Mouse (Mus musculus) myocyte (in vitro differentiated cells): Measurements from ENCODE around the gene Lyplal1.

Source experiments
- CEBPB ChIP-seq: IDR thresholded peaks from 2 replicates; pipeline ENCODE4 v1.6.1; 2011; ENCODE audit warnings: mild to moderate bottlenecking, moderate library complexity; ENCODE audit not compliant: poor library complexity, insufficient read depth, severe bottlenecking
- E2F4 ChIP-seq: IDR thresholded peaks from one replicate; pipeline ENCODE4 v1.6.1; 2011; ENCODE audit warnings: mild to moderate bottlenecking, control low read depth, moderate library complexity; ENCODE audit not compliant: insufficient read depth
- MAX ChIP-seq: IDR thresholded peaks from one replicate; pipeline ENCODE4 v1.6.1; 2011; ENCODE audit warnings: low read depth, mild to moderate bottlenecking, control low read depth
- MYOD1 ChIP-seq, 3 experiments: IDR thresholded peaks; one replicate each; pipeline ENCODE4 v1.6.1; 2011; ENCODE audit warnings: control low read depth in 2 of 3, low read depth in 2 of 3, mild to moderate bottlenecking in 2 of 3, moderate library complexity in 1 of 3; ENCODE audit not compliant: insufficient read length in 2 of 3, control insufficient read depth in 1 of 3
- MYOG ChIP-seq, 3 experiments: IDR thresholded peaks; one replicate each; pipeline ENCODE4 v1.6.1; 2011; ENCODE audit warnings: control low read depth in 2 of 3, low read depth in 2 of 3, mild to moderate bottlenecking in 2 of 3; ENCODE audit not compliant: insufficient read length in 2 of 3, control insufficient read depth in 1 of 3, insufficient read depth in 1 of 3
- POLR2A ChIP-seq: IDR thresholded peaks from one replicate; pipeline ENCODE4 v1.6.1; 2011; ENCODE audit warnings: low read depth, mild to moderate bottlenecking, control low read depth, moderate library complexity; ENCODE audit not compliant: insufficient read length
- POLR2AphosphoS2 ChIP-seq: IDR thresholded peaks from one replicate; pipeline ENCODE4 v1.6.1; 2011; ENCODE audit warnings: low read depth, control low read depth; ENCODE audit not compliant: insufficient read length
- REST ChIP-seq: IDR thresholded peaks from one replicate; pipeline ENCODE4 v1.6.1; 2011; ENCODE audit warnings: mild to moderate bottlenecking, control low read depth, moderate library complexity; ENCODE audit not compliant: insufficient read depth, insufficient read length
- SRF ChIP-seq: IDR thresholded peaks from one replicate; pipeline ENCODE4 v1.6.1; 2011; ENCODE audit warnings: low read depth; ENCODE audit not compliant: control insufficient read depth, insufficient read length
- TCF12 ChIP-seq: IDR thresholded peaks from one replicate; pipeline ENCODE4 v1.6.1; 2011; ENCODE audit warnings: mild to moderate bottlenecking, control low read depth; ENCODE audit not compliant: poor library complexity, insufficient read depth, severe bottlenecking
- TCF3 ChIP-seq: IDR thresholded peaks from one replicate; pipeline ENCODE4 v1.6.1; 2011; ENCODE audit warnings: low read depth, control low read depth; ENCODE audit not compliant: insufficient read length
- USF1 ChIP-seq: IDR thresholded peaks from one replicate; pipeline ENCODE4 v1.6.1; 2011; ENCODE audit warnings: low read depth, mild to moderate bottlenecking, control low read depth, moderate library complexity

DNA sequence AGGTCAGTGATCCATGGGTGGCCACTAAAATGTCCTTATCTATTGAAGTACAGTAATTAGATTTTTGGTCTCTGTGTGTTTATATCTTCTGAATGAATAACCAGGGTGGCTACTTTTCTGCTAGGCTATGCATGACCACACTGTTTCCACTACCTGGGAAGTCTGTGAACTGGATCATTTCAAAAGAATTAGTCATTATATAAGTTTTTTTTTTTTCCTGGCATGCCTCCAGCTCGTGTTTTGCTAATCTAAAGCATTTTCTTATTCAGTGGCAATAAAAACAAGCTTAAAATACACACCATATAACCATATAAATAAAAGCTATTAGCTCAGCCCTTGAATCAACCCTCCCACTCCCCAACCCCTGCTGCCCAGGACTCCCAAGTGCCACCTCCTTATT lies 75.3 kb downstream of the Lyplal1 start:
- TF ChIP-seq POLR2A (no peak), TCF12 (no peak), POLR2AphosphoS2 (no peak), MAX (no peak), E2F4 (no peak), MYOD1 (IDR thresholded peaks at IDR 0.05; ENCODE audit: control insufficient read depth in 1 of 3, insufficient read length in 2 of 3, low read depth in 2 of 3) (no peak), CEBPB (no peak), TCF3 (no peak), MYOG (IDR thresholded peaks at IDR 0.05; ENCODE audit: control insufficient read depth in 1 of 3, insufficient read depth in 1 of 3, insufficient read length in 2 of 3, low read depth in 2 of 3) (no peak), USF1 (no peak), SRF (no peak), REST (no peak)
